Mouse (Mus musculus): Measurements from ENCODE around the gene Insc. TPM values are rescaled to one million over a fixed set of nuclear protein-coding genes. Genes with fewer than 3 reads are reported as not detected.

The Insc gene
- polyA plus RNA-seq, 1 experiment from 2014 or later = 0.74 TPM

- Histone ChIP-seq H3K9ac (no peak overlapping the region), H3K4me3 (replicated peaks) (no peak overlapping the region), H3K27ac (no peak overlapping the region), H3K4me2 (no peak overlapping the region), H3K4me1 (peaks cover 9% of the 10 kb centered on the region), H3K27me3 (peaks cover 13% of the 10 kb centered on the region), H3K9me3 (no peaks in the 10 kb centered on the region), H3K36me3 (replicated peaks) (no peaks in the 10 kb centered on the region)
- no peak for ATAC-seq (ENCODE audit: low FRiP score)
- 51% methylated on average over 6 of the region's 6 CpGs for WGBS
Measured at GRCm38 (mm10) chr7:114740360-114741165, 2.9 kb upstream of the Insc start.

- H3K27ac ChIP-seq = no peak overlapping the region
- WGBS = 69% methylated on average over 3 of the region's 3 CpGs
- no peak overlapping the region; the same call in 1 of the 2 replicates for H3K4me2 ChIP-seq
- peaks cover 28% of the 10 kb centered on the region for H3K27me3 ChIP-seq
- H3K36me3 ChIP-seq (replicated peaks) = no peaks in the 10 kb centered on the region
- no peak for ATAC-seq (ENCODE audit: low FRiP score)
- H3K4me1 ChIP-seq = peaks cover 17% of the 10 kb centered on the region
- H3K4me3 ChIP-seq (replicated peaks) = no peak overlapping the region
- H3K9ac ChIP-seq = no peak overlapping the region
- no peaks in the 10 kb centered on the region for H3K9me3 ChIP-seq
Measured at GRCm38 (mm10) chr7:114744639-114745245, 1.2 kb downstream of the Insc start.

GRCm38 (mm10) chr7:114745481-114746271, 2.2 kb downstream of the Insc start:
- Histone ChIP-seq H3K4me2 (peak overlapping the region; percentile 71), H3K27me3 (peaks cover 28% of the 10 kb centered on the region), H3K4me1 (peaks cover 17% of the 10 kb centered on the region), H3K36me3 (replicated peaks) (no peaks in the 10 kb centered on the region), H3K9ac (peak overlapping the region; percentile 44; the same call in 1 of the 2 replicates), H3K4me3 (replicated peaks) (peak overlapping the region; percentile 34), H3K27ac (no peak overlapping the region), H3K9me3 (no peaks in the 10 kb centered on the region)
- 6% methylated on average over 34 of the region's 34 CpGs for WGBS
- ATAC-seq (ENCODE audit: low FRiP score) = peak; percentile 23; the same call in 1 of the 2 replicates

GRCm38 (mm10) chr7:114747596-114747995, 4.1 kb downstream of the Insc start:
- 62% methylated on average over 3 of the region's 3 CpGs for WGBS
- no peaks in the 10 kb centered on the region for H3K9me3 ChIP-seq
- H3K27ac ChIP-seq = no peak overlapping the region
- peaks cover 17% of the 10 kb centered on the region for H3K4me1 ChIP-seq
- H3K9ac ChIP-seq = no peak overlapping the region
- no peak for ATAC-seq (ENCODE audit: low FRiP score)
- H3K4me2 ChIP-seq = no peak overlapping the region
- no peaks in the 10 kb centered on the region for H3K36me3 ChIP-seq (replicated peaks)
- H3K4me3 ChIP-seq (replicated peaks) = no peak overlapping the region
- H3K27me3 ChIP-seq = peaks cover 28% of the 10 kb centered on the region

- H3K4me1 ChIP-seq = peaks cover 18% of the 10 kb centered on the region
- H3K4me2 ChIP-seq = no peak overlapping the region
- peaks cover 28% of the 10 kb centered on the region for H3K27me3 ChIP-seq
- no peak overlapping the region for H3K9ac ChIP-seq
- 65% methylated on average over 4 of the region's 4 CpGs for WGBS
- ATAC-seq (ENCODE audit: low FRiP score) = no peak
- H3K27ac ChIP-seq = no peak overlapping the region
- no peaks in the 10 kb centered on the region for H3K9me3 ChIP-seq
- no peak overlapping the region for H3K4me3 ChIP-seq (replicated peaks)
- no peaks in the 10 kb centered on the region for H3K36me3 ChIP-seq (replicated peaks)
Measured at GRCm38 (mm10) chr7:114748239-114748638, 4.7 kb downstream of the Insc start.

GRCm38 (mm10) chr7:114753471-114753870, 10.0 kb downstream of the Insc start:
- Histone ChIP-seq H3K9ac (no peak overlapping the region), H3K27ac (no peak overlapping the region), H3K27me3 (no peaks in the 10 kb centered on the region; the same call in 1 of the 2 replicates), H3K36me3 (replicated peaks) (no peaks in the 10 kb centered on the region), H3K4me1 (peaks cover 8% of the 10 kb centered on the region; the same call in 1 of the 2 replicates), H3K9me3 (no peaks in the 10 kb centered on the region), H3K4me3 (replicated peaks) (no peak overlapping the region), H3K4me2 (no peak overlapping the region)
- WGBS = 66% methylated on average over 2 of the region's 2 CpGs
- ATAC-seq (ENCODE audit: low FRiP score) = no peak

- H3K4me1 ChIP-seq = peaks cover 8% of the 10 kb centered on the region; the same call in 1 of the 2 replicates
- no peak for ATAC-seq (ENCODE audit: low FRiP score)
- 35% methylated on average over 1 of the region's 1 CpGs for WGBS
- H3K36me3 ChIP-seq (replicated peaks) = no peaks in the 10 kb centered on the region
- no peak overlapping the region for H3K4me3 ChIP-seq (replicated peaks)
- H3K9ac ChIP-seq = no peak overlapping the region
- no peaks in the 10 kb centered on the region; the same call in 1 of the 2 replicates for H3K27me3 ChIP-seq
- no peak overlapping the region for H3K27ac ChIP-seq
- no peaks in the 10 kb centered on the region for H3K9me3 ChIP-seq
- no peak overlapping the region for H3K4me2 ChIP-seq
Measured at GRCm38 (mm10) chr7:114754196-114754595, 10.7 kb downstream of the Insc start.

- no peaks in the 10 kb centered on the region for H3K9me3 ChIP-seq
- H3K9ac ChIP-seq = no peak overlapping the region
- no peak for ATAC-seq (ENCODE audit: low FRiP score)
- no peaks in the 10 kb centered on the region for H3K36me3 ChIP-seq (replicated peaks)
- H3K27me3 ChIP-seq = no peaks in the 10 kb centered on the region; the same call in 1 of the 2 replicates
- 88% methylated on average over 8 of the region's 8 CpGs for WGBS
- no peak overlapping the region for H3K4me2 ChIP-seq
- peaks cover 8% of the 10 kb centered on the region; the same call in 1 of the 2 replicates for H3K4me1 ChIP-seq
- H3K27ac ChIP-seq = no peak overlapping the region
- no peak overlapping the region for H3K4me3 ChIP-seq (replicated peaks)
Measured at GRCm38 (mm10) chr7:114754626-114755025, 11.1 kb downstream of the Insc start.

- H3K9ac ChIP-seq = no peak overlapping the region
- 82% methylated on average over 2 of the region's 2 CpGs for WGBS
- no peaks in the 10 kb centered on the region for H3K9me3 ChIP-seq
- no peak for ATAC-seq (ENCODE audit: low FRiP score)
- no peak overlapping the region for H3K27ac ChIP-seq
- no peak overlapping the region for H3K4me2 ChIP-seq
- H3K4me3 ChIP-seq (replicated peaks) = no peak overlapping the region
- no peaks in the 10 kb centered on the region for H3K27me3 ChIP-seq
- no peaks in the 10 kb centered on the region for H3K4me1 ChIP-seq
- no peaks in the 10 kb centered on the region for H3K36me3 ChIP-seq (replicated peaks)
Measured at GRCm38 (mm10) chr7:114762660-114763059, 19.2 kb downstream of the Insc start.

GRCm38 (mm10) chr7:114765273-114765672, 21.8 kb downstream of the Insc start:
- ATAC-seq (ENCODE audit: low FRiP score) = no peak

GRCm38 (mm10) chr7:114766523-114766922, 23.0 kb downstream of the Insc start:
- Histone ChIP-seq H3K4me3 (replicated peaks) (no peak overlapping the region), H3K9me3 (no peaks in the 10 kb centered on the region), H3K27me3 (no peaks in the 10 kb centered on the region), H3K4me2 (no peak overlapping the region), H3K4me1 (no peaks in the 10 kb centered on the region), H3K27ac (no peak overlapping the region), H3K9ac (no peak overlapping the region), H3K36me3 (replicated peaks) (no peaks in the 10 kb centered on the region)
- 90% methylated on average over 3 of the region's 3 CpGs for WGBS
- ATAC-seq (ENCODE audit: low FRiP score) = no peak

More at GRCm38 (mm10) chr7:114765273-114765672, 21.8 kb downstream of the Insc start:
- Histone ChIP-seq H3K9ac (no peak overlapping the region), H3K4me3 (replicated peaks) (no peak overlapping the region), H3K4me2 (no peak overlapping the region), H3K27me3 (no peaks in the 10 kb centered on the region), H3K4me1 (no peaks in the 10 kb centered on the region), H3K9me3 (no peaks in the 10 kb centered on the region), H3K36me3 (replicated peaks) (no peaks in the 10 kb centered on the region), H3K27ac (no peak overlapping the region)
- 90% methylated on average over 3 of the region's 3 CpGs for WGBS

GRCm38 (mm10) chr7:114768516-114768915, 25.0 kb downstream of the Insc start:
- H3K9ac ChIP-seq = no peak overlapping the region
- no peak for ATAC-seq (ENCODE audit: low FRiP score)
- no peak overlapping the region for H3K27ac ChIP-seq
- no peaks in the 10 kb centered on the region for H3K4me1 ChIP-seq
- no peaks in the 10 kb centered on the region for H3K27me3 ChIP-seq
- no peak overlapping the region for H3K4me3 ChIP-seq (replicated peaks)
- H3K4me2 ChIP-seq = no peak overlapping the region
- WGBS = 91% methylated on average over 5 of the region's 5 CpGs
- H3K9me3 ChIP-seq = no peaks in the 10 kb centered on the region
- H3K36me3 ChIP-seq (replicated peaks) = no peaks in the 10 kb centered on the region

Data from forebrain, embryonic 12.5 days (tissue).